Mouse (Mus musculus): ENCODE measurements around the gene Acaca. TPM values are rescaled to one million over a fixed set of nuclear protein-coding genes. Genes with fewer than 3 reads are reported as not detected.

Gene Acaca
- polyA plus RNA-seq, 1 experiment from 2014 or later, result 25.2 TPM

DNA sequence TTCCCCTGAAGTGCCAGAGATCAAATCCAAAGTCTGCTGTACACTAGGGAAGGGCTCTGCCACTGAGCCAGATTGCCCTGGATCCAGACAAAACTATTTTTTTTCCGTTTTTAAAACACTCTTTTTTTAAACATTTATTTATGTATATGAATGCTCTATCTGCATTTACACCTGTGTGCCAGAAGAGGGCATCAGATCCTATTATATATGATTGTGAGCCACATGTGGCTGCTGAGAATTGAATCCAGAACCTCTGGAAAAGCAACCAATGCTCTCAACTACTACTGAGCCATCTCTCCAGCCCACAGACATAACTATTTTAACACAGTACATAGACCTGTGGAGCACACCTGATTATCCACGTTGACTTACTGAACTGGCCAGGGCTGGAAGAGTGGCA, 13.3 kb upstream of the Acaca start:
- Histone ChIP-seq H3K27me3 (no peaks in the 10 kb centered on the region), H3K4me1 (replicated peaks) (no peaks in the 10 kb centered on the region), H3K27ac (replicated peaks) (no peak overlapping the region), H3K9me3 (no peaks in the 10 kb centered on the region), H3K9ac (no peak overlapping the region), H3K36me3 (peaks cover 55% of the 10 kb centered on the region), H3K4me2 (no peak overlapping the region), H3K4me3 (no peak overlapping the region)
- no peak for ATAC-seq (ENCODE audit: low FRiP score, low read depth)
- 72% methylated on average over 2 of the region's 2 CpGs for WGBS

DNA sequence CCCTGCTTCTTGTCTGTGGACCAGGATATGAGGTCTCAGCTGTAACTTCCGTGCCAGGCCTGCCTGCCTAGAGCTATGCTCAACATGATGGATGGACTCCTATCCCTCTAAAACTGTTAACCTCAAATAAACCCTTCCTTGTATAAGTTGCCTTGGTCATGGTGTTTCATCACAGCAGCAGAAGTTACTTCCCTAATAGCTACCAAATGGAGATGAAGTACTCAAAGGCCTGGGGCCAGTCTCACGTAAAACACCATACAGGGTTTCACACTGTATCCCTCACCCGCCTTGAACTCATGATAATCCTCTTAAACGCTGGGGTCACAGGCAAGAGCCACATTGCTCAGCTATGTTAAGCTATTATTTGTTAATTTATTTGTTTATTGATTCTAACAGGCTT, 12.0 kb upstream of the Acaca start:
- Histone ChIP-seq H3K4me3 (no peak overlapping the region), H3K4me2 (no peak overlapping the region), H3K27me3 (no peaks in the 10 kb centered on the region), H3K9me3 (no peaks in the 10 kb centered on the region), H3K9ac (no peak overlapping the region), H3K36me3 (peaks cover 57% of the 10 kb centered on the region), H3K4me1 (replicated peaks) (no peaks in the 10 kb centered on the region), H3K27ac (replicated peaks) (no peak overlapping the region)
- WGBS, result 86% methylated on average over 4 of the region's 4 CpGs
- no peak for ATAC-seq (ENCODE audit: low FRiP score, low read depth)

DNA sequence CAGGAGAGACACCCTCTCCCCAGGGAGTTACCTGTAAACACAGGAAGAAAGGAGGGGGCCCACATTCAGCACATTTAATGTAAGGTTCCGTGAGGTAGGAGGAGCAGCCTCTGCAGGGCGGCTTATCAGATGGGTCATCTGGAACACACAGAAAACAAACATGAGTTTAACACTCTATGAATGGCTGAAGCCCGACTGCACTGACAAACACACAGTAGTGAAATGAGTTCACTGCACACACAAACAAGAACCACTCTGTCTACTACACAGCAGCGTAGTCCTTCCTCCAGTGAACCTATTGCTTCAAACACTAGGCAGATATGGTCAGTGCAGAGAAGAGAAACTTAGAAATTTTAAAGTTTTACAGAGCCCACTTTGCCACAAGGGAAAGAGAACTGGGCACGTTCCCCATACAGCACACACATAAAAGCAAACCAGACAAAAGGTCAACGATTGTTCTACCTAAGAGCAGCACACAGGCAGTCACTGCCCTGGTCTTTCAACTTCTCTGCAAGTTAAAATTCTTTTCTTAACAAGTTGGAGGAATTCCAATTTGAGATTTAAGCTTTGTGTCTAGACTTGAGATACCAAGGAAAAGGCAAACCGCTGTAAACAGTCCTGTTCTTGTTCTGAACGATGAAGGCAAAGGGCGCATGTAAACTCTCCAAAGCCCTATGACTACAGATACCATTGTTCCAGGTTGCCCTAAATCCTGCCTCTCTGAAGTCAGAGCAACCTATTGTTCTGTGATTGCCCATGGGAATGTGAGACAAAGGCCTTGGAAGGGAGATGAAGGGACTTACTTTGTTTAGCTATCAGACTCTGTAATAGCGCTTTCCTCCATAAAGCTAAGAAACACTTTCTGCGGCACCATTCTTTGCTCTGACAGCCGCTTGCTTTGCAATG, 8.2 kb upstream of the Acaca start:
- Histone ChIP-seq H3K27me3 (no peaks in the 10 kb centered on the region), H3K36me3 (peaks cover 63% of the 10 kb centered on the region), H3K9ac (no peak overlapping the region), H3K4me2 (no peak overlapping the region), H3K4me3 (no peak overlapping the region), H3K27ac (replicated peaks) (no peak overlapping the region), H3K9me3 (no peaks in the 10 kb centered on the region), H3K4me1 (replicated peaks) (no peaks in the 10 kb centered on the region)
- ATAC-seq (ENCODE audit: low FRiP score, low read depth), result no peak
- WGBS, result 76% methylated on average over 12 of the region's 12 CpGs

DNA sequence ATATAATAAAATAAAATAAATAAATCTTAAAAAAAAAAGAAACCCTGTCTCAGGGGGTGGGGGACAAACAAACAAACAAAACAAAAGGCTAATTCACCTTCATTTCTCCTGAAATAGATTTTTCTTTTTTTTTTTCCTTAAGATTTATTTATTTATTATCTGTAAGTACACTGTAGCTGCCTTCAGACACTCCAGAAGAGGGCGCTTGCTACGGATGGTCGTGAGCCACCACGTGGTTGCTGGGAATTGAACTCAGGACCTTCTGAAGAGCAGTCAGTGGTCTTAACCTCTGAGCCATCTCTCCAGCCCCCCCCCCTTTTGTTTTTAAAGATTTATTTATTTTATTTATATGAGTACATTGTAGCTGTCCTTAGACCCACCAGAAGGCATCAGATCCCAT, 1.5 kb upstream of the Acaca start:
- Histone ChIP-seq H3K36me3 (peaks cover 14% of the 10 kb centered on the region; the same call in 1 of the 2 replicates), H3K27ac (replicated peaks) (no peak overlapping the region), H3K9me3 (no peaks in the 10 kb centered on the region), H3K4me1 (replicated peaks) (peaks cover 33% of the 10 kb centered on the region), H3K4me3 (no peak overlapping the region), H3K4me2 (no peak overlapping the region), H3K9ac (no peak overlapping the region), H3K27me3 (no peaks in the 10 kb centered on the region)
- no peak for ATAC-seq (ENCODE audit: low FRiP score, low read depth)
- WGBS, result 82% methylated on average over 4 of the region's 4 CpGs

DNA sequence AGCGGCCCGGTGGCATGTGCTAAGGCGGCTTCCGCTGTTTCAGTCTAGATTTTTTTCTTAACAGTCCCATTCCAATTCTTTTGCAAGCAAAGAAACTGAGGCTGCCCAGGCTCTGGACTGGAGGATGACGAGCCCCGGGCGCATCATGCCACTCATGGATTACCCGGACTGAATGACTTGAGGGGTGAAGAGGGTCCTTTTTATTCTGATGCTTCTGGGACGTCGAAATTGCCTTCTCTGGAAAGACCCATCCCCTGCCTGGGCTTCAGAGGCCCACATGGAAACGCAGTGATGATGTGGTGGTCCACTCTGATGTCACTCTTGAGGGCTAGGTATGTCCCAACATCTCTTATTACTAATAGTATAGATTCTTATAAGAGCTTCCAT, 320 bp downstream of the Acaca start:
- peaks cover 9% of the 10 kb centered on the region; the same call in 1 of the 2 replicates for H3K36me3 ChIP-seq
- 3% methylated on average over 11 of the region's 11 CpGs for WGBS
- peak overlapping the region; percentile 66 for H3K4me2 ChIP-seq
- ATAC-seq (ENCODE audit: low FRiP score, low read depth), result peak; percentile 65
- peaks cover 33% of the 10 kb centered on the region for H3K4me1 ChIP-seq (replicated peaks)
- H3K27me3 ChIP-seq, result no peaks in the 10 kb centered on the region
- H3K27ac ChIP-seq (replicated peaks), result peak overlapping the region; percentile 89
- H3K9ac ChIP-seq, result peak overlapping the region; percentile 88
- no peaks in the 10 kb centered on the region for H3K9me3 ChIP-seq
- peak overlapping the region; percentile 91 for H3K4me3 ChIP-seq

DNA sequence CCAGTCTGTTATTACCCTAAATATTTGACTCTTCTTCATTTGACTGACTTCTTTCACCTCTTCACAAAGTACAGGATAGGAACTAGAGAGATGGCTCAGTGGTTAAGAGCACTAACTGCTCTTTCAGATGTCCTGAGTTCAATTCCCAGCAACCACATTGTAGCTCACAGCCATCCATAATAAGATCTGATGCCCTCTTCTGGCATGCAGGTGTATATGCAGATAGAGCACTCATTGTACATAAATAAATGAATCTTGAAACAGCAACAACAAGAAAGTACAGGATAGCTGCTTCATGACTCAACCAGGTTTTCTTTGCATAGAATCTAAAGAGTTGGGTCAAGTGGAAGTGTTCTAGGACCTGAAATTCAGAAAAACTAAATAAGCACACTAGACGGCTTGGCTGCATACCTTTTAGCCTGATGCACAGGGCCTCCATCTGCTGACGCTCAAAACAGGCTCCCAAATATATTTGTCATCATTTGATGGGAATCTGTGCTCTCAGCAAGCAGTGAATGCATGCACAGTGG, 4.9 kb downstream of the Acaca start:
- H3K27me3 ChIP-seq, result no peaks in the 10 kb centered on the region
- no peak overlapping the region for H3K4me3 ChIP-seq
- no peak overlapping the region for H3K27ac ChIP-seq (replicated peaks)
- H3K9ac ChIP-seq, result no peak overlapping the region
- 97% methylated on average over 2 of the region's 2 CpGs for WGBS
- H3K4me2 ChIP-seq, result no peak overlapping the region
- no peaks in the 10 kb centered on the region for H3K36me3 ChIP-seq
- no peak for ATAC-seq (ENCODE audit: low FRiP score, low read depth)
- no peaks in the 10 kb centered on the region for H3K9me3 ChIP-seq
- peaks cover 24% of the 10 kb centered on the region for H3K4me1 ChIP-seq (replicated peaks)

DNA sequence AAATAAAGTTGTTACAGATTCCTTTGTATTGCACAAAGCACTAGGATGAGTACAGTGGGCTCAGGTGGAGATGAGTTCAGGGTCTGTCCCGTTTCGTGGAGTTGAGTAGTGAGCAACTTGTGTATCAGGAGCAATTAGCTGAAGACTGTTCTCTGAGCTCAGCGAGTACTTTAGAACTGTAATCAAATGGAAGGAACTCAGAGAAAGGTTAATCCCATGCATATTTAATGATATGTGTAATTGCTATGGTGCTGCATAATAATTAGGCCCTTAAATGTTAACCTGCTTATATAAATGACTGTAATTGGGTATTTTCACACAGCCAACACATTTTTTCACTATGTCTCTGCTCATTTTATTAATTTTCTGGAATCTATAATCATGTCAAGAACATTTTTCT, 7.0 kb downstream of the Acaca start:
- Histone ChIP-seq H3K27ac (replicated peaks) (no peak overlapping the region), H3K9me3 (no peaks in the 10 kb centered on the region), H3K4me2 (no peak overlapping the region), H3K27me3 (no peaks in the 10 kb centered on the region), H3K36me3 (no peaks in the 10 kb centered on the region), H3K9ac (no peak overlapping the region), H3K4me3 (no peak overlapping the region), H3K4me1 (replicated peaks) (peaks cover 7% of the 10 kb centered on the region; the same call in 1 of the 2 replicates)
- ATAC-seq (ENCODE audit: low FRiP score, low read depth), result no peak
- 73% methylated on average over 3 of the region's 3 CpGs for WGBS

DNA sequence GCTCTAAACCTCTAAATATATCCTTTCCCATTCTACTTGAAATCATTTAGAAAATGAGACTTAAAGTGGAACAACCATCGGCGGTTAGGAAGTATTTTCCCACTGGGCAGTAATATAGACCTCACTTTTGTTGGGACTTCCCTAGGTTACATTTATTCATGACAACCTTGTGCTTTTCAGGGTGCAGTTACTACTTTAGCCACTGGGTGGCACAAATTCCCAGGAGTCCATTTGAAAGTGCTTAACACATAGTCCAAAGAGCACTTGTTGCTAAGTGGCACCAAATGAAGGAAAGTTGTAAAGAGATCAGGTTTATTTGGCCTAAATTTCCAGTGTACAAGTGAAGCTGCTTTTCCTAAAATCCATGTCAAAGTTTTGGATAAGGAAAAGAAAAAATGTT, 12.3 kb downstream of the Acaca start:
- Histone ChIP-seq H3K27ac (replicated peaks) (no peak overlapping the region), H3K9ac (no peak overlapping the region), H3K36me3 (no peaks in the 10 kb centered on the region), H3K4me3 (no peak overlapping the region), H3K4me1 (replicated peaks) (no peaks in the 10 kb centered on the region), H3K9me3 (no peaks in the 10 kb centered on the region), H3K4me2 (no peak overlapping the region), H3K27me3 (no peaks in the 10 kb centered on the region)
- 52% methylated on average over 2 of the region's 2 CpGs for WGBS
- ATAC-seq (ENCODE audit: low FRiP score, low read depth), result no peak

DNA sequence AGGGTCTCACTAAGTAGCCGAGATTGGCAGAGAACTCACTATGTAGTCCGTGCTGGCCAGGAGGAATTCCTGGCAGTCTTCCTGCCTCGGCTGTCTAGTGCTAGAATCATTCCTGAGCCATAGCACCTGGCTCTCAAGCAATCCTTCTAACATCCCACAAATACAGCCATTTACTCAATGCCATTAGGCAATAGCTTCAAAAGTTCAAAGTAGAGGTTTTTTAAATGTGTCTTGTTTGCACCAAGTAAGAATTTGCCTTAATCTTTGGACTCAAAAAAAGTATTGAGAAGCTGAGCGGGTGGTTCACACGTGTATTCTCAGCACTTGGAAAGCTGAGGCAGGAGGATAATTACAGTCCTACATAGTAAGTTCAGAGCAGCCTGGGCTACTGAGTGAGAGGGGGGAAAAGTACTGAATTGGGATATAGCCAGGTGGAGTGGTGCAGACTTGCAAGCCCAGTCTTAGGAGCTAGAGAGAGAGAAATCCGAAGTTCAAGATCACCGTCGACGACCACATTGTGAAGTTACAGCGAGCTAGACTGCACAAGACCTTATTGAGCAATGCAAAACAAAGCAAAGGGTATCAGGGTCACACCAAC, 15.8 kb downstream of the Acaca start:
- ATAC-seq (ENCODE audit: low FRiP score, low read depth), result no peak

DNA sequence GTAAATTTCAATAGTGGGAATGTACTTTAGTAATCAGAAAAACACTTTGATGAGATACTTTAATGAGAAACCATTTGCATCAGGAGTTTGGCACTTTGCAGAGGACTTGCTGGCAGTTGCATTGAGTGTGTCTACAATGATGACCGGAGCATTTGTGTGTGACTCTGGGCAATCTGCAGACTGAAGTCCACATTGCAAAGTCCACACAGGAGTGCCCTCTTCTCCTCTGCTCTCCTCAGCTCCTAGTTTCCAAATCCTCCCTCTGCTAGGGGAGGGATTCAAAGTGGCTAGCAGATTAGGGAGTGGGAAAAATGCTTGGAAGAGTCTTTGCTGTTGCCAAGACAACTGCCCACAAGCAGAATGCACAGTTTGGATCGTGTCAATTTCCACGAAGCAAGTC, 16.6 kb downstream of the Acaca start:
- no peak overlapping the region for H3K9ac ChIP-seq
- H3K27me3 ChIP-seq, result no peaks in the 10 kb centered on the region
- WGBS, result 39% methylated on average over 3 of the region's 3 CpGs

More for the DNA sequence above, 15.8 kb downstream of the Acaca start:
- no peak overlapping the region for H3K4me2 ChIP-seq
- no peaks in the 10 kb centered on the region for H3K9me3 ChIP-seq
- H3K9ac ChIP-seq, result no peak overlapping the region
- H3K27ac ChIP-seq (replicated peaks), result no peak overlapping the region
- H3K36me3 ChIP-seq, result no peaks in the 10 kb centered on the region
- 73% methylated on average over 10 of the region's 10 CpGs for WGBS
- no peak overlapping the region for H3K4me3 ChIP-seq
- no peaks in the 10 kb centered on the region for H3K4me1 ChIP-seq (replicated peaks)
- no peaks in the 10 kb centered on the region for H3K27me3 ChIP-seq

DNA sequence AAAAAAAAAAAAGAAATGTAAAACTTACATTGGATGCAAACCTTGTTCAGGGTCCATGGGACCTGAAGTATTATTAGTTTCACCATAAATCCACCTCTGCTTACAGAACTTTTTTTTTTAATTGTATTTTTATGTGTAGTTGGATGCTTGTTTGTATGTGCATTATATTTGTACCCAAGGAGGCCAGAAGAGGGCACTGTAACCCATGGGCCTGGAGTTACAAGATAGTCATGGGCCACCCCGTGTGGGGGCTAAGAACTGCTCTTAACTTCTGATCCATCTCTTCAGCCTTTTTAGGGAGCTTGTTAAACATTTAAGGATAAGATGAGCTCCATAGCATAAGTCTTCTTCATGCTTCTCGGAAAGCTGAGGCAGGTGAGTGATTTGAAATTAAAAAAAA, 21.4 kb downstream of the Acaca start:
- H3K4me3 ChIP-seq, result no peak overlapping the region
- H3K9ac ChIP-seq, result no peak overlapping the region
- ATAC-seq (ENCODE audit: low FRiP score, low read depth), result no peak
- WGBS, result 75% methylated on average over 2 of the region's 2 CpGs
- no peak overlapping the region for H3K27ac ChIP-seq (replicated peaks)
- no peaks in the 10 kb centered on the region for H3K27me3 ChIP-seq
- no peaks in the 10 kb centered on the region for H3K4me1 ChIP-seq (replicated peaks)
- no peaks in the 10 kb centered on the region for H3K36me3 ChIP-seq
- H3K9me3 ChIP-seq, result no peaks in the 10 kb centered on the region
- no peak overlapping the region for H3K4me2 ChIP-seq

More for the DNA sequence above, 16.6 kb downstream of the Acaca start:
- no peak for ATAC-seq (ENCODE audit: low FRiP score, low read depth)
- Histone ChIP-seq H3K9me3 (no peaks in the 10 kb centered on the region), H3K27ac (replicated peaks) (no peak overlapping the region), H3K36me3 (no peaks in the 10 kb centered on the region), H3K4me2 (no peak overlapping the region), H3K4me3 (no peak overlapping the region), H3K4me1 (replicated peaks) (no peaks in the 10 kb centered on the region)

DNA sequence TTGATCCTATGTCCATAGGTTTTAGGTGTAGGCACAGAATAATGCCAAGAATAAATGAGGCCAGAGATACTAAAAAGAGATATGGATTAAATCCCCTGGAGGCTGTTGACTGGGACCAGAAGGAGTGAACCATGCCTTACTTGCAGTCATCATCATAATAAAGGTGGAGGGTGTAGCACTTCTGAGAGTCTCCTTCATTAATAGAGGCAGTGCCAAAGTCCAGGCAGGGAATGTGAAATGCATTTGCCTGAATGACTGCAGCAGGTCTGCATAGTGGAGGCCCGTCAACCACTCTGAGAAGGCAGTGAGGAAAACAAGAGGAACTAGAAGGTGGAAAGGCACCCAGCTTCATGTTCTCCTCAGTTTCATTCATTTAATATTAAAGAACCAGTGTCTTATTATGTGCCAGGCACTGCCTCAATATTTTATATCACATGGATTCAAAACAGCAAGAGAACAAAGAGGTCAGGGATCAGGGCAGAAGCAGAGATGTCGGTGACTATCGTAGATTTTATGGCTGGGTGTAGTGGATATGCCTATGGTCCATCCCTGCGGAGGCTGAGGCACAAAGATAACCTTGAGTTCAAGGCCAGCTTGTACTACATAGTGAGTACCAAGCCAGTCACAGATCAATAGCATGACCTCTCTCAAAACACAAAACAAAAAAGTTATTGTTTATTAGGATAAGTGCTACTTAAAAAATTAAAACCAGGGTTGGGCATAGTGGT, 27.2 kb downstream of the Acaca start:
- no peaks in the 10 kb centered on the region for H3K4me1 ChIP-seq (replicated peaks)
- no peaks in the 10 kb centered on the region; the same call in 1 of the 2 replicates for H3K36me3 ChIP-seq
- ATAC-seq (ENCODE audit: low FRiP score, low read depth), result no peak
- H3K27ac ChIP-seq (replicated peaks), result no peak overlapping the region
- no peaks in the 10 kb centered on the region for H3K27me3 ChIP-seq
- no peak overlapping the region for H3K9ac ChIP-seq
- 89% methylated on average over 4 of the region's 4 CpGs for WGBS
- no peaks in the 10 kb centered on the region for H3K9me3 ChIP-seq
- no peak overlapping the region for H3K4me2 ChIP-seq
- H3K4me3 ChIP-seq, result no peak overlapping the region
